Mouse (Mus musculus) forebrain, embryonic 10.5 days (tissue): ENCODE measurements at regions not wholly inside any gene's neighbourhood (a gene's known extent, or its start where the extent isn't known, plus 50 kb on each side); places are given as distances from the start of the nearest gene placed in this dataset.
"Not testable (repeated sequence)": the region's sequence is repeated elsewhere in the genome, so short reads cannot be mapped to it uniquely, and the experiment has no call there.

Experiments used
- DNase-seq: peaks from one replicate; pipeline ENCODE4 v3.0.0-alpha.2; 2017; ENCODE audit warnings: low spot score; ENCODE audit errors: extremely low spot score
- H3K27ac ChIP-seq: fragments of 300-500 bp; sonication (generic); 2 replicates; pipeline ENCODE4 v1.5.1; 2016; ENCODE audit warnings: mild to moderate bottlenecking
- H3K27me3 ChIP-seq: fragments of 300-500 bp; sonication (generic); 2 replicates; pipeline ENCODE4 v1.6.1; 2016; ENCODE audit warnings: mild to moderate bottlenecking; ENCODE audit not compliant: poor library complexity, severe bottlenecking
- H3K36me3 ChIP-seq: fragments of 300-500 bp; sonication (generic); replicated peaks from 2 replicates; pipeline ENCODE4 v1.6.1; 2016; ENCODE audit warnings: mild to moderate bottlenecking, moderate library complexity
- H3K4me1 ChIP-seq: fragments of 300-500 bp; sonication (generic); 2 replicates; pipeline ENCODE4 v1.6.1; 2016
- H3K4me3 ChIP-seq: fragments of 300-500 bp; sonication (generic); 2 replicates; pipeline ENCODE4 v1.5.1; 2016; ENCODE audit warnings: mild to moderate bottlenecking, moderate library complexity
- H3K9me3 ChIP-seq: fragments of 300-500 bp; sonication (generic); 2 replicates; pipeline ENCODE4 v1.6.1; 2016; ENCODE audit warnings: mild to moderate bottlenecking, moderate library complexity
- WGBS: fragments of 180-500 bp; shearing (Covaris S2); methylation state at CpG from one replicate; pipeline ENCODE4 v1.1.7; 2016; 5-methylcytosine and 5-hydroxymethylcytosine counted together

DNA sequence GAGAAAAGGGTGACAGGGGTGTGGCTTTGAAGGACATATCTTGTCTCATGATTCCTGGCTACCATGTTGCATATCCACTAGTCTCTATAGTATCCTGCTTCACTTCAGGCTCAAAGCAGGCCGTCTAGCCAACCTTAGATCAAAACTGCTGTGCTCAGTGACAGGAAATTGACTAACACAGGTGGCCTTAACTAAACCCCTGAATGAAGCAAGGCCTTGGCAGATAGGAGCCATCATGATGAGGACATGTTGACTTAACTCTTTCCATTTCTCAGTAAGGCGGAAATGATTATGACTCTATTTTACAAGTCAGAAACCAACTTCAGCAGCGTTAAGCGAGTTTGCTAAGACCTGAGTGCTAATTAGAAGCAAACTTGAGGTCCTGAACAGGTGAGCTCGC, 143.2 kb upstream of the Hes1 start:
- H3K27me3 ChIP-seq, result 0 out of 2 replicates have a peak, but pooled peaks cover 11% of the 10 kb centered on the region
- no peaks in the 10 kb centered on the region for H3K36me3 ChIP-seq
- H3K9me3 ChIP-seq, result peaks cover 4% of the 10 kb centered on the region; the same call in 1 of the 2 replicates
- DNase-seq, result no peak
- H3K27ac ChIP-seq, result no peak overlapping the region
- no peak overlapping the region for H3K4me3 ChIP-seq
- 78% methylated on average over 5 of the region's 5 CpGs for WGBS
- H3K4me1 ChIP-seq, result peaks cover 4% of the 10 kb centered on the region

DNA sequence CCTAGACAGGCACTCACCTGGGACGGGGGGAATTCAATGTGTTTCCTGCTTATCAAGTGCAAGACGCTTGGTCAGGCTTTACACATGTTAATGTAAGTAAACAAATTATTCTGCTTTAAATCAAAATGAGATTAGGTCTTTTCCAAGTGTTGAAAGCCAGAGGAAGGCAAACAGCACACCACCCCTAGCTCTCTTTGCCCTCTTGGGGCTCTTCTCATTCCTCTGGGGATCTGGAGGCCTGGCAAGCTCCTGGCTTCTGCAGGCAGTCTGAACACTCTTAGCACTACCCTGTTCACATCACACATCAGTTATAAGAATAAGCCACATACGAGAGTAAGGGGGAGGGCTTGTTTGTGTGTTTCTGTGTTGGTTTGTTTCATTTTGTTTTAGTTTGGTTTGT, 142.8 kb upstream of the Hes1 start:
- Histone ChIP-seq H3K27ac (no peak overlapping the region), H3K4me1 (peaks cover 4% of the 10 kb centered on the region), H3K27me3 (0 out of 2 replicates have a peak, but pooled peaks cover 9% of the 10 kb centered on the region), H3K9me3 (peaks cover 4% of the 10 kb centered on the region; the same call in 1 of the 2 replicates), H3K36me3 (no peaks in the 10 kb centered on the region), H3K4me3 (no peak overlapping the region)
- WGBS, result 79% methylated on average over 3 of the region's 3 CpGs
- DNase-seq, result no peak

DNA sequence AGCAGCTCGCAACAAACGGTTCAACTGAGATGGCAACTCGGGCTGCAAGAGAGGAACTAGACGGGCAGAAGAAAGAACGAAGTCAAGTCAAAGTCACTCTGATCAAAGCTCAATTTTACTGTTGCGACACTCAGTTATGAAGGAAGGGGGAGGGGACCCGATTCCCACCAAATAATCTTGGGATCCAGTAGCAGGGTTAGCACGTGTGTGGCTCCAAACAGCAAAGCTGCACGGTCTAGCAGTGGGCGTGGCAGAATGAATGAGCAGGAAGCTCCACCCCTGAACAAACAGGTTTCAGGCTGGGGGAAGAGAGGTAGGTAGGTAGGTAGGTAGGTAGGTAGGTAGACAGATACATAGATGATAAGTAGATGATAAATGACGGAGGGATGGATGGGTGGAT, 136.9 kb upstream of the Hes1 start:
- not testable (repeated sequence) for H3K36me3 ChIP-seq, H3K4me1 ChIP-seq, H3K27ac ChIP-seq, DNase-seq, H3K27me3 ChIP-seq, H3K4me3 ChIP-seq
- WGBS, result 93% methylated on average over 11 of the region's 11 CpGs
- H3K9me3 ChIP-seq, result peaks cover 12% of the 10 kb centered on the region; the same call in 1 of the 2 replicates

DNA sequence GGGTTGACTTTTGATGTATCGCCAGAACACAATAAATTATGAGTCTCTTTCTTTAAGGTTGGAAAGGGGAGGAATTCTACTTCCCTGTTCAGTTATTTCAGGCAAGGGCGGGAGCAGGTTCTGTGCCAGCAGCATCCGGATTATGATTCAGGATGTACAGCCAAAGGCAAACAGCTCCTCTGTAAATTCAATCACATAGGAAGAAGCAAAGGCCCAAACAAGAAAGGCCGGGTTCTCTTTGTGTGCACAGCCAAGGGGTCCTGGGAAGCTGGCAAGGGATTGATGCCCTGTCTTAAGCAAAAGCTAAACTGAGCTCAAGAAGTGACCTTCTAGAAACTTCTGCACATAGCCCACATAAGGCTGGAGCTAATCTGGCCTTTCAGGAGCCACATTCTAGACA, 135.9 kb upstream of the Hes1 start:
- Histone ChIP-seq H3K36me3 (no peaks in the 10 kb centered on the region), H3K4me1 (no peaks in the 10 kb centered on the region), H3K27me3 (no peaks in the 10 kb centered on the region), H3K27ac (no peak overlapping the region), H3K4me3 (no peak overlapping the region), H3K9me3 (peaks cover 12% of the 10 kb centered on the region; the same call in 1 of the 2 replicates)
- WGBS, result 96% methylated on average over 4 of the region's 4 CpGs
- DNase-seq, result no peak

DNA sequence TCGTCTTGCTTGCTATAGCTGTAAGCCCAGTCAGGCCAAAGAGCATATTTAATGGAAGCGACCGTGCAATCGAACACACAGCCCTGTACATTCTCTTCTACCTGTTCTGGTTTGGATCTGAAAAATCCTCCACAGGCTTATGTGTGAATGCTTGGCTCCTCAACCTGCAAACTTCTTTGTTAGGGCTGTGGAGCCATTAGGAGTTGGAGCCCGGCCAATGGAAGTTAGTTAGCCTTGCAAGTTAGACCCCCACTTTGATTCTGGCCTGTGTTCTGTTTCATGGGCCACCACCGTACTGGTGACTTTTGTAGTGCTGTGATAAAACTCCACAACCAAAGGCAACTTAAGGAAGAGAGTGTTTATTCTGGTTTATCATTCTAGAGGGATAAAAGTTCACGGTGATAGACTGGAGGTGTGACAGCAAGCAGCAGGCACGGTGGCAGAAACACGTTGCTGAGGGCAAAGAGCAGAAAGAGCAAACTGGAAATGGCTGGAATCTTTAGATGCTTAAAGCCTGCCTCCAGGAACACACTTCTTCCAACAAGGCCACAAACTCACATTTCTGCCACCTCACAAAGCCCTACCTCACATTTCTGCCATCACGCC, 132.3 kb upstream of the Hes1 start:
- 91% methylated on average over 10 of the region's 10 CpGs for WGBS

DNA sequence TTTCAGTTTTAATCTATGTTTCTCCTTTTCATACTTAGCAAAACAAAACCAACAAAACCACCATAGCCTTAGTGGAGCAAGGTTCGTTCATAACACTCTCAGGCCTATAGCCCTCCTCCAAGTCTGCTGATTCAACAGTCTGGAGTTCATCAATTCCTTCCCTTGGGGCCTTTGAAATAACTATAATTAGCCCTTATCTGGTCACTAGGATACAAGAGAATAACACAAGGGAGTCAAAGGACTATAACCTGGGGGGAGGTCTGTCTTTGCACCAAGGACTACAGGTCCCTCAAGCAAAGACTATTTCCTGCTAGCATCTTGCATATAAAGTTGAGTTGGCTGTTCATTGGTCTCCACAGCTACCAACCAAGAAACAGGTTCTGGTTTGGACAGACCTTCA, 129.5 kb upstream of the Hes1 start:
- no peak for DNase-seq
- 91% methylated on average over 1 of the region's 1 CpGs for WGBS
- H3K27ac ChIP-seq, result no peak overlapping the region

More for the DNA sequence above, 132.3 kb upstream of the Hes1 start:
- peaks cover 8% of the 10 kb centered on the region; the same call in 1 of the 2 replicates for H3K9me3 ChIP-seq
- DNase-seq, result no peak
- H3K4me3 ChIP-seq, result no peak overlapping the region
- no peaks in the 10 kb centered on the region for H3K4me1 ChIP-seq
- no peaks in the 10 kb centered on the region for H3K27me3 ChIP-seq
- H3K36me3 ChIP-seq, result no peaks in the 10 kb centered on the region
- no peak overlapping the region for H3K27ac ChIP-seq

DNA sequence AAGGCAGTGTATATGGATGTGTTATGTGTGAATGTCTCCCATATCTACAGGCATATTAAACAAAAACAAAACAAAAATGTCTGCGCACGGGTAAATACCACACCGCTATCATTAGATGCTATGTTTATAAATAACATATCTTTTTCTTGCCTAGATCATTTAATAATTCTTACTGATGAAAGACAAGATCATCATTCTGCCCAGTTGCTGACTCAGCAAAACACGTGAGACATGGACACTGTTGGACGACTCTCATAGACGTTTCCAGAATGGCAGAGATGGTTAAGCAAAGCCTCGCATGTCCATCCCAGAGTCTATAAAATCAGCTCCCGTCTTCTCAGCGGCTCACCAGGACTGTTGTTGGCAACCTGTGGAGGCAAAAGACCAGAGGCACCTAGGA, 125.5 kb upstream of the Hes1 start:
- H3K4me3 ChIP-seq, result no peak overlapping the region
- H3K9me3 ChIP-seq, result no peaks in the 10 kb centered on the region
- 0 out of 2 replicates have a peak, but pooled peaks cover 3% of the 10 kb centered on the region for H3K4me1 ChIP-seq
- H3K27ac ChIP-seq, result no peak overlapping the region
- H3K27me3 ChIP-seq, result peaks cover 18% of the 10 kb centered on the region; the same call in 1 of the 2 replicates
- 95% methylated on average over 9 of the region's 9 CpGs for WGBS
- DNase-seq, result no peak
- no peaks in the 10 kb centered on the region for H3K36me3 ChIP-seq

More for the DNA sequence above, 129.5 kb upstream of the Hes1 start:
- Histone ChIP-seq H3K36me3 (no peaks in the 10 kb centered on the region), H3K4me1 (no peaks in the 10 kb centered on the region), H3K9me3 (no peaks in the 10 kb centered on the region; the same call in 1 of the 2 replicates), H3K4me3 (no peak overlapping the region), H3K27me3 (peaks cover 3% of the 10 kb centered on the region; the same call in 1 of the 2 replicates)

DNA sequence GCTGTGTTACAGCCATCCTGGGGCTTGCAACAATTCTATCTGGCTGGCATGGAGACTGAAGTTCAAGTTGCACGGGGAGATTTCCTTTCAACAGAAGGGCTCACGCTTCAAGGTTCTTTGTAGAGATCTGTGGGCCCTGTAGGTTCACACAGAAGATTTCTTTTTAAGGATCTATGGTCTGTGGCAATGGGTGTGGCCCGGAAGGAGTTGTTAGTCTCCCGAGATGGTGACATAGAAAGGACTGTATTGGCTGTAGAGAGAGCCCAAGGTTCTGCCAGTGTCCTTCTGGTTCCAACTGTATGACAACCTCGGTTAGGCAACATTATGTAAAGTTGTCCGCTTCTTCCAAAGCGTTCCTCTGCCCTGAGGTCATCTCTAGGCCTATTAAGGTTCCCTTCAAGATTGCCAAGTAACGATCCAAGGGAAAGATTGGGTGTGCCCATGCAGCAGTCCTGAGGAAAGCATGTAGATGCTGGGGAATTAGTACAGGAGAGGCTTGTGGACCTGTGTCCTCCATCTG, 124.8 kb upstream of the Hes1 start:
- Histone ChIP-seq H3K9me3 (no peaks in the 10 kb centered on the region), H3K27me3 (peaks cover 22% of the 10 kb centered on the region), H3K36me3 (no peaks in the 10 kb centered on the region), H3K4me1 (peaks cover 7% of the 10 kb centered on the region), H3K27ac (no peak overlapping the region), H3K4me3 (no peak overlapping the region)
- no peak for DNase-seq
- WGBS, result 92% methylated on average over 8 of the region's 8 CpGs

DNA sequence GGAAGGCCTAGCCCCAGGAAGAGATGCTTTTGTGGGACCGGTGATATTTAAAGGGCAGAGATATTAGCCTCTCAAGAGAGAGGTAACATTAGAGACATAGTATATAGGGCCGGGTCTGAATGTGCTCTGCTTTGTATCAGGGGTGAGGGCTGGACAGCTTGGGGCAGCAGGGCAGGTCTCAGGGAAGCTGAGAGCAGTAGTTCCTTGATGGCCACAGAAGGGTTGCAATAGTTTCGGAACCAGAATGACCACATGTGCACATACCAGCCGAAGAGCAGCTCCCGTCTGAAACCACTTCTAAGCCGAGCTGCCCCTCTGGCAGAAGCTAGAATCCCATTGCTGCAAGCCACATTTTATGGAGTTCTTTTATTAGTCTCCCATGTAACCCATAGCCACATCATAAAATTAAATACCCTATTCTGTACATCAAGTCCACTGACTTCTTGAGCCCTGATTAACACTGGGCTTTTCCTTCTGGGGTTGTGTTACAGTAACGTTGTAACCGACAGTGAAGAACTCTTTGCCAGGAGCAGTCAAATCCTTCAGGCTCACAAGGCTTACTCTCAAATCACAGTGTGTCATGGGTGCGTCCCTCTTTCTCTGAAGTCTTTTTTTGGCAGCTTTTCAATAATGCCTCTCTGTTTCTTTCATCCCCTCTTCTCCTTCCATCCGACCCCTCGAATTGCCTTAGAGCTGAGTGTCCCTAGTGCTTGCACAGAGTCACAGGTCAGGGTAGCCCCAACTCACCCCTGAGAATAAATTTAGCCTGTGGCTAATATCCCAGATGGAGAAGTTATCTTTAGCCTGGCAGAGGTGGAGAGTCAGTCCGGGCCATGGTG, 124.1 kb upstream of the Hes1 start:
- no peak for DNase-seq
- peaks cover 14% of the 10 kb centered on the region for H3K4me1 ChIP-seq
- no peaks in the 10 kb centered on the region for H3K36me3 ChIP-seq
- H3K27ac ChIP-seq, result no peak overlapping the region
- no peak overlapping the region for H3K4me3 ChIP-seq
- H3K9me3 ChIP-seq, result no peaks in the 10 kb centered on the region
- H3K27me3 ChIP-seq, result peaks cover 29% of the 10 kb centered on the region
- 78% methylated on average over 12 of the region's 12 CpGs for WGBS

DNA sequence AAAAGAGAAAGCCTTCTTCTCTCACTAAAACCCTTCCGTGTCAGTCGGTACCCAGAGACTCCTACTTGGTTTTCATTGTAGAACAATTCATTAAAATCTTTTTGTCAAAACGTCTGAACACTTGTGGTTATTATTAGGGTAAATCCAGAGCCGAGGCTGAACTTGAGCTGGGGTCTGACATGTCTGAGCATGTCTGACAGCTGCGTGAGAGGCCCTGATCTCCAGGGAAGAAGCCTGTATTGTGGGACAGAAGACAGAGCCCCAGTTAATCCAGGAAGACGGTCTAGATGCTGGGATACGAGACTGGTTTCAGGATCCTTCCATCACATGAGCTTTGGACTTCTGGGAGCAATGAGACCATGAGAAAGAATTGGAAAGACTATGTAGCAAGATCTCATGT, 122.1 kb upstream of the Hes1 start:
- Histone ChIP-seq H3K27ac (no peak overlapping the region), H3K9me3 (no peaks in the 10 kb centered on the region), H3K36me3 (no peaks in the 10 kb centered on the region), H3K27me3 (peaks cover 40% of the 10 kb centered on the region), H3K4me3 (no peak overlapping the region), H3K4me1 (peaks cover 34% of the 10 kb centered on the region)
- no peak for DNase-seq
- 76% methylated on average over 7 of the region's 7 CpGs for WGBS

DNA sequence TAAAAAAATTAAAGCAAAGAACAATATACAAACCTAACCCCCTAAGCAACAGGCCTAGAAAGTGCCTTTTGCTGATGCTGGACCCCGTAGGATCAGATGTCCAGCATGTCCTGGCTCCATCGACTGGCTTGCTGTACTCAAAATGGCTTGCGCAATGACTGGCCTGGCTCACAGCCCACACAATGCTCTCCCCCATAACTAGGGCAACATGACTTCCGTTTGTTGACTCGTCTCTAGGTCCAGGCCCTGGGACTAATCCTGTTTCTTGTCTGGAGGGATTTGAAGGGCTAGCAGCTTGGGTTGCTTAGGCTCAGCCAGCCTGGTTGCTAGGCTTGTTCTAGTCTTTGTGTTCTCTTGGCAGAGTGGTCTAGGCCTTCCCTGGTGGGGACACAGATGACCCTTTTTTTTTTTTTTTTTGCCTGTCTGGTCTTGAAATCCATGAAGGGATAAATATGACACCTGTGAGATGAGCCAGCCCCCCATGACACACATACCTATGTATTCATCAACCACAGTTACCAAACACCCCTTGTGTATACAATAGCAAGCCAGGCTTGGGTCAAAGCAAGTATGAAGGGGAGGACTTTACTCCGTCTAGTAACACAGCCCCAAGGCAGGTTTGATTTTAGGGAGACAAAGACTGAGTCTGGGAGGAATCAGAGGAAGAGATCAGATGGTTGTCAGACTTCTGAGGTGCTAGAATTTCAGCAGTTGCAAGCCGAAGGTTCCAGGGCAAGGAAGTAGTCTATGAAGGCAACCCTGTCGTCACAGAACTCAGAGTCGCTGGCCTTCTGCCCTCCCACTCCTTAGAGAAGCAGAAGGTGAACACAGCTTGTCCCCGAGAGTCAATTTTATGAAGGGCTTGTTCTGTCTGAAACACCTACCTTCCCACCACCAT, 120.0 kb upstream of the Hes1 start:
- no peak overlapping the region for H3K27ac ChIP-seq
- DNase-seq, result no peak
- H3K36me3 ChIP-seq, result no peaks in the 10 kb centered on the region
- peaks cover 39% of the 10 kb centered on the region for H3K4me1 ChIP-seq
- H3K27me3 ChIP-seq, result peaks cover 57% of the 10 kb centered on the region
- 91% methylated on average over 10 of the region's 10 CpGs for WGBS
- no peak overlapping the region for H3K4me3 ChIP-seq
- H3K9me3 ChIP-seq, result no peaks in the 10 kb centered on the region

DNA sequence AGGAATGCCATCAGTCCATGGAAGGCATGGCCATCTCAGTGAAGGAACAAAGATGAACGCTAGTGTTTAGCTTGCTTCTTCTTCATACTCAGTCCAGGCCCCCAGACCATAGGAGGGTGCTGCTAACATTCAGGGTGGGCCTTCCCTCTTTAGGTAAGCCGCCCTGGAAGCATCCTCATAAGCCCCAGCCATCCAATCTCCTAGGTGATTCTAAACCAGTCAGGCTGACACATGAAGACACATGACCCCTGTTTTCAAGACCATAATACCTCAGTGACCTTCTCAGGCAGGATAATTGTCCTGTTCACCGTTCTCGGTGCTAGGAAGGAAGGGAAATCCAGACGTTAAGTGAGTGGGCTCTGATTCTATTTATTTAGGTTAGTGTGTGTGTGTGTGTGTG, 119.2 kb upstream of the Hes1 start:
- DNase-seq, result no peak
- no peaks in the 10 kb centered on the region for H3K9me3 ChIP-seq
- WGBS, result 49% methylated on average over 5 of the region's 5 CpGs
- H3K4me1 ChIP-seq, result peaks cover 40% of the 10 kb centered on the region
- H3K27me3 ChIP-seq, result peaks cover 51% of the 10 kb centered on the region
- H3K4me3 ChIP-seq, result no peak overlapping the region; the same call in 1 of the 2 replicates
- H3K27ac ChIP-seq, result peak overlapping the region; percentile 93
- H3K36me3 ChIP-seq, result no peaks in the 10 kb centered on the region
